In the genomic region with DNA sequence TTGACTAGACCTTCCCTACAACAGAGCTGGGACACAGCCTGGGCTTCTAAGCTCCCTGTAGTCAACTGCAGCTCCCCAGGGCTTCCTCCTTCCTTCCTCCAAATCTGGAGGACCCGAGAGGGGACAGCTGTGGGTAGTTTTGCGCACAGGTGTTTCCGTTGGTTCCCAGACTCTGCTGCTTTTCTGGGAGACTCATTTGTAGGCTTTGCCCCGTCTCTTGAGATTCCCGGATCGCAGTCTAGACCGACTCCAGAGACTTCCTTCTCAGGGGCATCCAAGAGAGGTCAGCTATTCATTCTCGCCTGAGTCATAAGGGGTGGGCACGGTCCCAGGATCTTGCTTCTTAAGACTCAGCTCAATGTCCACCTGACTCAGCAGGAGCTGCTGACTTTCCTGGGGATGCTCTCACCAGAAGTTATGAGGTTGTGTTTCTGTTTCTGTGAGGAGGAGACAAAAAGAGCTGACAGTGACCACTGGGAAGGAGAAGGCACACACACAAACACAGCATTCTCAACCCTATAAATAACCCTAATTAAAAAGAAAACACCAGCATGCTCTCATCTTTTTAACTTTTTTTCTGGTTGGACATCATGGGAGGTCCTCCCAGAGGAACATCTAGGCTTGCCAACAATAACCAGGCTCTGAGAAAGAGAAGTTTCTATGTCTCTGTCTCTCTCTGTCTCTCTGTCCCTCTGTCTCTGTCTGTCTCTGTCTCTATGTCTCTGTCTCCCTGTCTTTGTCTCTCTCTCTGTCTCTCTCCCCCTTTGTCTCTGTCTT, we compare ENCODE assay signal across 11 mouse cellular contexts.
DNase-seq lines count a peak whose midpoint lies in the region; ATAC-seq lines count a peak whose summit lies in the region.
"Had no signal": no experiment of that assay in that cellular context is flagged by ENCODE, and none has a peak within 500 bp of the region (broad histone marks: within the 10 kb centered on the region; RNA-seq: fewer than 3 reads in every experiment).

No protein-coding gene starts in this region.

- H3K9me3 ChIP-seq in midbrain, embryonic 13.5 days = no peaks in the 10 kb centered on the region
- H3K9me3 ChIP-seq: embryonic facial prominence, embryonic 12.5 days; liver, embryonic 13.5 days had no signal

- H3K4me3 ChIP-seq in midbrain, embryonic 13.5 days (replicated peaks) = no peak overlapping the region
- H3K4me3 ChIP-seq: embryonic facial prominence, embryonic 12.5 days; liver, embryonic 13.5 days had no signal

- no peaks in the 10 kb centered on the region for H3K36me3 ChIP-seq in midbrain, embryonic 13.5 days
- H3K36me3 ChIP-seq: embryonic facial prominence, embryonic 12.5 days; liver, embryonic 13.5 days had no signal

- H3K4me2 ChIP-seq in midbrain, embryonic 13.5 days (replicated peaks) = no peak overlapping the region
- H3K4me2 ChIP-seq: embryonic facial prominence, embryonic 12.5 days; liver, embryonic 13.5 days had no signal

- H3K9ac ChIP-seq in midbrain, embryonic 13.5 days (replicated peaks) = no peak overlapping the region
- H3K9ac ChIP-seq: embryonic facial prominence, embryonic 12.5 days; liver, embryonic 13.5 days had no signal

- no peak for ATAC-seq in midbrain, embryonic 13.5 days

- H3K27me3 ChIP-seq in midbrain, embryonic 13.5 days = no peaks in the 10 kb centered on the region
- H3K27me3 ChIP-seq: embryonic facial prominence, embryonic 12.5 days; liver, embryonic 13.5 days had no signal

- WGBS in midbrain, embryonic 13.5 days = 90% methylated on average over 9 of the region's 9 CpGs

- DNase-seq in lung, postnatal 10 days = peak; percentile 38
- no peak for DNase-seq in lung, postnatal 25 days (ENCODE audit: low spot score)
- peak; percentile 41 to 58 for DNase-seq in gastrocnemius, adult 8-10 months (ENCODE audit: low spot score in 2 of 2)
- peak; percentile 63 for DNase-seq in kidney, adult 9 months
- DNase-seq in thymus, postnatal 0 days (ENCODE audit: low spot score) = peak; percentile 11
- no peak for DNase-seq in right cerebral cortex, postnatal 14 days
- no peak for DNase-seq in layer of hippocampus, adult 18-20 months (ENCODE audit: low spot score in 2 of 2)
- DNase-seq: liver, embryonic 13.5 days; right cerebral cortex, adult 18-20 months had no signal

- no peaks in the 10 kb centered on the region for H3K4me1 ChIP-seq in midbrain, embryonic 13.5 days (replicated peaks)
- H3K4me1 ChIP-seq: embryonic facial prominence, embryonic 12.5 days; liver, embryonic 13.5 days had no signal

- H3K27ac ChIP-seq in midbrain, embryonic 13.5 days = no peak overlapping the region
- H3K27ac ChIP-seq: embryonic facial prominence, embryonic 12.5 days; liver, embryonic 13.5 days had no signal

Comparison
In these comparisons a context has a peak if more than half of its experiments do, and no peak if none do; other contexts are left out.
1. DNase-seq: peak in lung, postnatal 10 days (single experiment), gastrocnemius, adult 8-10 months (2 of 2), kidney, adult 9 months (single experiment) and thymus, postnatal 0 days (single experiment); none in lung, postnatal 25 days (single experiment), right cerebral cortex, postnatal 14 days (single experiment) and layer of hippocampus, adult 18-20 months (0 of 2).